Mouse (Mus musculus): Measurements from ENCODE around the gene Car10. TPM values are rescaled to one million over a fixed set of nuclear protein-coding genes. Genes with fewer than 3 reads are reported as not detected.

The Car10 gene
- polyA plus RNA-seq, 1 experiment from 2014 or later = 60.5 TPM

- Histone ChIP-seq H3K4me1 (ENCODE audit: control insufficient read depth, insufficient read depth, low read depth, low read length) (no peaks in the 10 kb centered on the region), H3K36me3 (ENCODE audit: control insufficient read depth, insufficient read depth, low read length) (no peaks in the 10 kb centered on the region), H3K4me3 (ENCODE audit: low read length) (no peak overlapping the region), H3K27me3 (replicated peaks; ENCODE audit: control insufficient read depth, insufficient read depth, low read length) (no peaks in the 10 kb centered on the region), H3K9me3 (ENCODE audit: control insufficient read depth, low read length) (no peaks in the 10 kb centered on the region), H3K4me2 (ENCODE audit: low read length) (no peak overlapping the region), H3K9ac (ENCODE audit: low read depth, low read length) (no peak overlapping the region), H3K27ac (ENCODE audit: low read depth, low read length) (no peak overlapping the region)
- no peak for ATAC-seq
- 85% methylated on average over 3 of the region's 3 CpGs for WGBS
These were observed 492.8 kb downstream of the Car10 start for GRCm38 (mm10) chr11:93590652-93591051.

GRCm38 (mm10) chr11:93594033-93594432 lies 496.2 kb downstream of the Car10 start:
- Histone ChIP-seq H3K9me3 (ENCODE audit: control insufficient read depth, low read length) (no peaks in the 10 kb centered on the region), H3K27me3 (replicated peaks; ENCODE audit: control insufficient read depth, insufficient read depth, low read length) (no peaks in the 10 kb centered on the region), H3K36me3 (ENCODE audit: control insufficient read depth, insufficient read depth, low read length) (no peaks in the 10 kb centered on the region), H3K4me1 (ENCODE audit: control insufficient read depth, insufficient read depth, low read depth, low read length) (no peaks in the 10 kb centered on the region), H3K4me3 (ENCODE audit: low read length) (no peak overlapping the region), H3K27ac (ENCODE audit: low read depth, low read length) (no peak overlapping the region), H3K4me2 (ENCODE audit: low read length) (no peak overlapping the region), H3K9ac (ENCODE audit: low read depth, low read length) (no peak overlapping the region)
- ATAC-seq = no peak
- WGBS = 31% methylated on average over 2 of the region's 2 CpGs

GRCm38 (mm10) chr11:93598175-93598574 lies 500.3 kb downstream of the Car10 start:
- Histone ChIP-seq H3K4me3 (ENCODE audit: low read length) (no peak overlapping the region), H3K9ac (ENCODE audit: low read depth, low read length) (no peak overlapping the region), H3K4me1 (ENCODE audit: control insufficient read depth, insufficient read depth, low read depth, low read length) (no peaks in the 10 kb centered on the region), H3K4me2 (ENCODE audit: low read length) (no peak overlapping the region), H3K27me3 (replicated peaks; ENCODE audit: control insufficient read depth, insufficient read depth, low read length) (no peaks in the 10 kb centered on the region), H3K27ac (ENCODE audit: low read depth, low read length) (no peak overlapping the region), H3K36me3 (ENCODE audit: control insufficient read depth, insufficient read depth, low read length) (no peaks in the 10 kb centered on the region), H3K9me3 (ENCODE audit: control insufficient read depth, low read length) (no peaks in the 10 kb centered on the region)
- WGBS = 75% methylated on average over 4 of the region's 4 CpGs
- ATAC-seq = no peak

- H3K36me3 ChIP-seq (ENCODE audit: control insufficient read depth, insufficient read depth, low read length) = no peaks in the 10 kb centered on the region
- no peaks in the 10 kb centered on the region for H3K27me3 ChIP-seq (replicated peaks; ENCODE audit: control insufficient read depth, insufficient read depth, low read length)
- WGBS = 84% methylated on average over 3 of the region's 3 CpGs
- no peak overlapping the region for H3K4me3 ChIP-seq (ENCODE audit: low read length)
- H3K4me1 ChIP-seq (ENCODE audit: control insufficient read depth, insufficient read depth, low read depth, low read length) = no peaks in the 10 kb centered on the region
- no peaks in the 10 kb centered on the region for H3K9me3 ChIP-seq (ENCODE audit: control insufficient read depth, low read length)
- no peak overlapping the region for H3K4me2 ChIP-seq (ENCODE audit: low read length)
- no peak for ATAC-seq
- H3K27ac ChIP-seq (ENCODE audit: low read depth, low read length) = no peak overlapping the region
- H3K9ac ChIP-seq (ENCODE audit: low read depth, low read length) = no peak overlapping the region
These were observed 501.9 kb downstream of the Car10 start for GRCm38 (mm10) chr11:93599755-93600154.

DNA sequence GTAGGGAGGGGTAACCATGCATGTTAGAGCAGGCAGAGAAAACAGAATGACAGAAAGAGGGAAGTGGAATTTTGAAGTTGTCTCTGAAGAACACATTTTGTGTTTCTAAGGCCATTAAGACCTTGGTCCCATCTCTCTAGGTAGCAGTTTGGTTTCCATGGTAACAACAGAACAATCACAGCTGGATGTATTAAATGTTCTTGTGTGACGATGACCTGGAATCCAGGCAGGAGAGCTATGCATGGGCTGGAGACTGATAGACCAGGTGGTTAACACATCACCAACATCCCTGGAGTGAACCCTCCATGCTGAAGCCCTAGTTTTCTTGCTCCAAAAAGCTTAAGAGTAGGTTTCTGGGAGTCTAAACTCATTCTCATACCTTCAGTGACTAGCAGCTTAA lies 505.7 kb downstream of the Car10 start:
- WGBS = 38% methylated on average over 1 of the region's 1 CpGs
- peak; percentile 52; the same call in 1 of the 2 replicates for ATAC-seq

DNA sequence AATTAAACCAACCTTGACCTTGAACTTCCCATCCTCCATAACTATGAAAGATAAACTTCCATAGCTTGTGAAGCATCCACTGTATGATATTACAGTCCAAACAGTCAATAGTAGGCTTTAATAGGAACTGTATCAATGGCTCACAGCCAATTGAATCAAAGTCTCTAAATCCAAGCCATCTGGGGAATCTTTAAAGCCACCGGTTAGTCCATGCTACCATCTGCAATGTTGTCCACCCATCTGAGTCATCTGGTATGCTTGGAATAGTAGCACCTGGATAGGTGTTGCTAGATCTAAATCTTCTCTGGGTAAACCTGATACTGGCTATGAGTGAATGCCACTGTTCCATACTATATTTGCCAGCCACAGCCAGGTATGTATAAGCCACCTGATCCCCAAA lies 509.3 kb downstream of the Car10 start:
- Histone ChIP-seq H3K4me1 (ENCODE audit: control insufficient read depth, insufficient read depth, low read depth, low read length) (no peaks in the 10 kb centered on the region), H3K9me3 (ENCODE audit: control insufficient read depth, low read length) (no peaks in the 10 kb centered on the region), H3K36me3 (ENCODE audit: control insufficient read depth, insufficient read depth, low read length) (no peaks in the 10 kb centered on the region), H3K27me3 (replicated peaks; ENCODE audit: control insufficient read depth, insufficient read depth, low read length) (no peaks in the 10 kb centered on the region), H3K4me2 (ENCODE audit: low read length) (no peak overlapping the region), H3K4me3 (ENCODE audit: low read length) (no peak overlapping the region), H3K9ac (ENCODE audit: low read depth, low read length) (no peak overlapping the region), H3K27ac (ENCODE audit: low read depth, low read length) (no peak overlapping the region)
- 90% methylated on average over 1 of the region's 1 CpGs for WGBS
- no peak for ATAC-seq

More for the DNA sequence above, 505.7 kb downstream of the Car10 start:
- Histone ChIP-seq H3K27ac (ENCODE audit: low read depth, low read length) (no peak overlapping the region), H3K36me3 (ENCODE audit: control insufficient read depth, insufficient read depth, low read length) (no peaks in the 10 kb centered on the region), H3K9ac (ENCODE audit: low read depth, low read length) (no peak overlapping the region), H3K4me2 (ENCODE audit: low read length) (no peak overlapping the region), H3K4me3 (ENCODE audit: low read length) (no peak overlapping the region), H3K4me1 (ENCODE audit: control insufficient read depth, insufficient read depth, low read depth, low read length) (no peaks in the 10 kb centered on the region), H3K27me3 (replicated peaks; ENCODE audit: control insufficient read depth, insufficient read depth, low read length) (no peaks in the 10 kb centered on the region), H3K9me3 (ENCODE audit: control insufficient read depth, low read length) (no peaks in the 10 kb centered on the region)

GRCm38 (mm10) chr11:93608716-93609115 lies 510.9 kb downstream of the Car10 start:
- no peak for ATAC-seq
- H3K4me3 ChIP-seq (ENCODE audit: low read length) = no peak overlapping the region
- 34% methylated on average over 7 of the region's 7 CpGs for WGBS
- H3K27me3 ChIP-seq (replicated peaks; ENCODE audit: control insufficient read depth, insufficient read depth, low read length) = no peaks in the 10 kb centered on the region
- no peaks in the 10 kb centered on the region for H3K9me3 ChIP-seq (ENCODE audit: control insufficient read depth, low read length)
- H3K4me1 ChIP-seq (ENCODE audit: control insufficient read depth, insufficient read depth, low read depth, low read length) = no peaks in the 10 kb centered on the region
- no peak overlapping the region for H3K9ac ChIP-seq (ENCODE audit: low read depth, low read length)
- H3K4me2 ChIP-seq (ENCODE audit: low read length) = no peak overlapping the region
- H3K27ac ChIP-seq (ENCODE audit: low read depth, low read length) = no peak overlapping the region
- no peaks in the 10 kb centered on the region for H3K36me3 ChIP-seq (ENCODE audit: control insufficient read depth, insufficient read depth, low read length)

- Histone ChIP-seq H3K4me2 (ENCODE audit: low read length) (no peak overlapping the region), H3K4me1 (ENCODE audit: control insufficient read depth, insufficient read depth, low read depth, low read length) (no peaks in the 10 kb centered on the region), H3K27me3 (replicated peaks; ENCODE audit: control insufficient read depth, insufficient read depth, low read length) (no peaks in the 10 kb centered on the region), H3K27ac (ENCODE audit: low read depth, low read length) (no peak overlapping the region), H3K36me3 (ENCODE audit: control insufficient read depth, insufficient read depth, low read length) (no peaks in the 10 kb centered on the region), H3K9me3 (ENCODE audit: control insufficient read depth, low read length) (no peaks in the 10 kb centered on the region), H3K4me3 (ENCODE audit: low read length) (no peak overlapping the region), H3K9ac (ENCODE audit: low read depth, low read length) (no peak overlapping the region)
- 65% methylated on average over 4 of the region's 4 CpGs for WGBS
- ATAC-seq = no peak
These were observed 514.2 kb downstream of the Car10 start for GRCm38 (mm10) chr11:93612071-93612470.

GRCm38 (mm10) chr11:93614851-93615250 lies 517.0 kb downstream of the Car10 start:
- ATAC-seq = no peak
- Histone ChIP-seq H3K4me3 (ENCODE audit: low read length) (no peak overlapping the region), H3K9ac (ENCODE audit: low read depth, low read length) (no peak overlapping the region), H3K4me1 (ENCODE audit: control insufficient read depth, insufficient read depth, low read depth, low read length) (no peaks in the 10 kb centered on the region), H3K9me3 (ENCODE audit: control insufficient read depth, low read length) (no peaks in the 10 kb centered on the region), H3K4me2 (ENCODE audit: low read length) (no peak overlapping the region), H3K27ac (ENCODE audit: low read depth, low read length) (no peak overlapping the region), H3K27me3 (replicated peaks; ENCODE audit: control insufficient read depth, insufficient read depth, low read length) (no peaks in the 10 kb centered on the region), H3K36me3 (ENCODE audit: control insufficient read depth, insufficient read depth, low read length) (no peaks in the 10 kb centered on the region)

GRCm38 (mm10) chr11:93623605-93624004 lies 525.8 kb downstream of the Car10 start:
- 87% methylated on average over 5 of the region's 5 CpGs for WGBS
- Histone ChIP-seq H3K4me3 (ENCODE audit: low read length) (no peak overlapping the region), H3K27ac (ENCODE audit: low read depth, low read length) (no peak overlapping the region)

More at GRCm38 (mm10) chr11:93623605-93624004, 525.8 kb downstream of the Car10 start:
- Histone ChIP-seq H3K9ac (ENCODE audit: low read depth, low read length) (no peak overlapping the region), H3K9me3 (ENCODE audit: control insufficient read depth, low read length) (no peaks in the 10 kb centered on the region; the same call in 1 of the 2 replicates), H3K36me3 (ENCODE audit: control insufficient read depth, insufficient read depth, low read length) (no peaks in the 10 kb centered on the region), H3K4me1 (ENCODE audit: control insufficient read depth, insufficient read depth, low read depth, low read length) (no peaks in the 10 kb centered on the region), H3K27me3 (replicated peaks; ENCODE audit: control insufficient read depth, insufficient read depth, low read length) (no peaks in the 10 kb centered on the region), H3K4me2 (ENCODE audit: low read length) (no peak overlapping the region)
- no peak for ATAC-seq

All from hindbrain, embryonic 16.5 days (tissue).